Mouse (Mus musculus) ES-Bruce4 (cell line): ENCODE data around the gene Pex14.

Experiments
- CTCF ChIP-seq: IDR thresholded peaks from one replicate; pipeline ENCODE4 v1.8.1; 2011; ENCODE audit warnings: low read depth, low read length
- EP300 ChIP-seq: IDR thresholded peaks from 2 replicates; pipeline ENCODE4 v1.6.1; 2011; ENCODE audit warnings: low read depth, low read length; ENCODE audit not compliant: insufficient read depth

DNA sequence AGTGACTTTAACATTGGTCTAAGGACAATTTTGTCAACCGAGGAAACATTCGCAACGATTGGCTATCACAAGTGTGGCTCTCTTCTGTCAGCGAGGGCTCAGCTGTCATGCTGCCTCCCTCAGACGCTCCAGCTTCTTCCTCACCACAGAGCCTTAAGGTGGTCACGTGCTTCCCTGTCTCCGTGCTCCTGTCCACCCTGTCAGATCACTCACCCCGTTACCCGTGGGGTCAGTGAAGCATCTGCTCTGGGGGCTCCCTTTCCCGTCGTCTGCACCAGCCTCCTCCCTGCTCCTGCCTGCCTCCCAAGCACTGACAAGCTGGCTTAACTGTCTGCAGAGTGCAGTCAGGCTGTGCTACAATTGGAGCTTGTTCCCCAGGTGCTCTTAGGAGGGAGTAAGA is 119.8 kb downstream of the Pex14 start:
- TF ChIP-seq CTCF = no peak
- no peak for TF ChIP-seq EP300
